Mouse (Mus musculus) layer of hippocampus, postnatal 36 days (tissue): ENCODE measurements around the gene Rpl18a. TPM values are rescaled to one million over a fixed set of nuclear protein-coding genes. Genes with fewer than 3 reads are reported as not detected.
A peak's percentile ranks its signal among the peaks of the same experiment; 100 is the strongest.
"Not testable (repeated sequence)": the region's sequence is repeated elsewhere in the genome, so short reads cannot be mapped to it uniquely, and the experiment has no call there.

Experiments used
- DNase-seq, 2 experiments: peaks; one replicate each; pipeline ENCODE4 v3.0.0; 2022
- total RNA-seq, 2 experiments: library from RNA; stranded (reverse); gene quantifications; 2 replicates each; pipeline ENCODE4 v1.2.3; 2021

The Rpl18a gene
- total RNA-seq, 2 experiments from 2014 or later: 659 to 685 TPM

DNA sequence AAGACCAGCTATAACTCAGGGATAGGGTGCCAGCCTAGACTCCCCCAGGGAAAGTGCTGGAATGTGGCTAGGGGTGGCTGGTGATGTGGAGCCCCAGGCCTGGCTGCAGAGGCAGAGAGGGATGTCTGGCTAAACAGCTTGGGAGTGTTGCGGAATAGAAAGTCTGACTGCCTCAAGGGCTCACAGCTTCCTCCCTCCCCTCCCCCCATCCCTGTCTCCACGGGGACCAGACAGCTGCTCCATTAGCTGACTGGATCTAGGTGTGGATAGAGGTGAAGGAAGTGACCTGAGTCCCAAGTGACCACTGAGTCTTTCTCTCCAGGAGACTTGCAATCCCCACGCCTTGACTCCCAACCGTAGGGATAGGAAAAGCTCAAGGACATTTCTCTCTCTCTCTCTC lies 5.9 kb upstream of the Rpl18a start:
- DNase-seq: no peak

DNA sequence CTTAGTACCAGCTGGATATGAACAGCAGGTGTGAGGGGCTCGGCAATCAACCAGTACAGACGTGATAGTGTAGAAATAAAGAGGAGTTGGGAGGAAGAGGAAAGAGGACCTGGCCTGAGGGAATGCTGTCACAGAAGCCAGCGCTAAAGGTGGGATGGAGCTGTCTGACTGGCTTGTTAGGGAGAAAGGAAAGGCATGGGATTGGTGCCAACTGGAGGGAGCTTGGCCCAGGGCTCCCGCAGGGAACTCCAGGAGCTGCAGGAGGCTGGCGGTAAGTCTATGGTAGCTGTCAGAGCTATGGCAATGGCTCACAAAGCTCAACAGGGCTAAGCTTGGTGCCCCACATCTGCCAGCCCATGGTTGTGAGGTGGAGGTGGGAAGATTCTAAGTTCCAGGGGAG lies 5.0 kb upstream of the Rpl18a start:
- DNase-seq: no peak

DNA sequence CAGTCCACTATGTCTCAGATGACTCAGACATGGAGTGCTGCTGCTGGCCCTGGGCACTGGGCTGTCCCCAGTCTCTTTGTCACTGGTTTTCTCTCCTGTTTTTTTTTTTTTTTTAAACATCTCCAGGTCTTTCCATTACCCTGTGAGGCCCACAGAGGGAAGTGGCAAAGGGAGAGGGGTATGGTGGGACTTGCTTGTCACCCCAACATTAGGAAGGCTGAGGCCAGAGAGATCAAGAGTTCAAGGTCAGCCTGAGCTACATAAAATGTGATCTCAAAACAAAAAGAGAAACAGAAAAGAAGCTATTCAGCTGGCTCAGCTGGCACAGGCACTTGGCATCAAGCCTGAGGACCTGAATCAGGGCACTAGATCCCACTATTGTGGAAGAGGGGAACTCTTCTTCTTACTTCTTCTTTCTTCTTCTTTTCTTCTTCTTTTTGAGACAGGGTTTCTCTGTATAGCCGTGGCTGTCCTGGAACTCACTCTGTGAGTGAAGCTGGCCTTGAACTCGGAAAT lies 3.7 kb upstream of the Rpl18a start:
- DNase-seq: no peak

DNA sequence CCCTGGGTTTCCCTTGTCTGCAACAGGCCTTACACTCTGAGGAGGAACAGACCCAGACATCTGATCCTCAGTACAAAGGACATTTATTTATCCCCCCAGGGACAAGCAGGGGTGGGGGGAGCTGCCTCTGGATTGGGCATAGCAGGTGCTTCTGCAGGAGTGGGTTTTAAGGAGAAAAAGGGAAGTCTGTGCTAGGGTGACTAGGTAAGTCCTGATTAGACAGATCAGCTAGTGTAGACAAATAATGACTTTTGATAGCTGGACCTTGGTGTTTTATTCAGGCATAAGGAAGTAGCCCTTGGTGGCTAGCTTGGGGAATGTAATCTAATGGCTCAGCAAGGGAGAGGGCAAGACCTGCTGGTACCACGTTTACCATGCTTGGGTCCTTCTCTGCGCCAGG lies 2.0 kb upstream of the Rpl18a start:
- DNase-seq: no peak

DNA sequence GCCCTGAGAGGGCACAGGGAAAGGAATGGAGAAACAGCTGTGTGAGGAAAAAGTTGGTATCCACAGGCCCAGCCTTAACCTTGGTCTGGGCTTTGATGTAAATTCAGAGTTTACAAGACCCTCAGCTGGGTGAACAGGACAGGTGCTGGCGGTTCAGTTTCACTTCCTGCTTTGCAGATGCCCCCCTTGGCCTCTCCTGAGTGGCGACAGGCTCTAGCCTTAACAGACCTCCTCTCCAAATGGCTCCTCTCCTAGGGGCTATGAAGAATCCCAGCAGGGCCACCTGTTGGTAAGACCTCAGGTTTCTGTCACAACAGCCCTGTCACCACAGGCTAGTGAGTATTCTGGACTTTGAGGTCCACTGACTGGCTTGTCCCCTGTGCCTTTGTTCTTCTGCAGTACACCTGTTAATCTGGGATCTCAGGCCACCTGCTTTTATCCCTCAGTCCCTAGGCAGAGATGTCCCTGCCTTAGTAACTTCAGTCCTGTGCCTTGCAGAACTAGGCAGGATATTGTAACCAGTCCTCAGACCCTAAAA lies 1.5 kb upstream of the Rpl18a start:
- DNase-seq: no peak

DNA sequence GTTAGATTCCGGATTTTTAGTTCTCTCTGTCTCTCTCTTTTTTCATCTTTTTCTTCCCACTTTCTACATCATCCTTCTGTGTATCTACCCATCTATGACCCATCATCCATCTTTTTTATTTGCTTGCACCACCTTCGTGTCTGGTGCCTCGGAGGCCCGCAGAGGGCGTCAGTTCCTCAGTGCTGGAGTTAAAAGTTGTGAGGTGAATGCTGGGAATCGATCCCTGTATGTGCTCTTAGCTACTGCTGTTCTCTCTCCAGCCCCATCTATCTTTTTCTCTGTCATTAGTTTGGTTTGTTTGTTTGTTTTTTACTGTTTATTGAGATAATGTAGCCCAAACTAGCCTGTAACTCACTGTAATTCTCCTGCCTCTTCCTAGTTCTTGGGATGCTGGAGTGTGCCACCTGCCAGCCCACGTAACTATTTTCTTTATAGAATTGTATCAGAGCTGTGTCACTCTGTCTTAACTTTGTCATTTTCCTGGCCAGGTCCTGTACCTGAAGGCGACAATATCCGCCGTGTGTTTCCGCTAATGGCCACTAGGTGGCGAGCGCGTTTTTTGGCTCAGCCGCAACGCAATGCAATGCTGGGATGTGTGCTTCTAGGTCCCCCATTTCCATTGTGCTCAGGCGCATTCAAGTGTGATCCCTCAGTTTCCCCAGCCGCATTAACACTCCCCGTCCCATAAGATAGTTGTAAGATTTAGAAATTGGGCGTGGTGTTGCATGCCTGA lies 635 bp upstream of the Rpl18a start:
- peak; percentile 79 to 87 for DNase-seq

DNA sequence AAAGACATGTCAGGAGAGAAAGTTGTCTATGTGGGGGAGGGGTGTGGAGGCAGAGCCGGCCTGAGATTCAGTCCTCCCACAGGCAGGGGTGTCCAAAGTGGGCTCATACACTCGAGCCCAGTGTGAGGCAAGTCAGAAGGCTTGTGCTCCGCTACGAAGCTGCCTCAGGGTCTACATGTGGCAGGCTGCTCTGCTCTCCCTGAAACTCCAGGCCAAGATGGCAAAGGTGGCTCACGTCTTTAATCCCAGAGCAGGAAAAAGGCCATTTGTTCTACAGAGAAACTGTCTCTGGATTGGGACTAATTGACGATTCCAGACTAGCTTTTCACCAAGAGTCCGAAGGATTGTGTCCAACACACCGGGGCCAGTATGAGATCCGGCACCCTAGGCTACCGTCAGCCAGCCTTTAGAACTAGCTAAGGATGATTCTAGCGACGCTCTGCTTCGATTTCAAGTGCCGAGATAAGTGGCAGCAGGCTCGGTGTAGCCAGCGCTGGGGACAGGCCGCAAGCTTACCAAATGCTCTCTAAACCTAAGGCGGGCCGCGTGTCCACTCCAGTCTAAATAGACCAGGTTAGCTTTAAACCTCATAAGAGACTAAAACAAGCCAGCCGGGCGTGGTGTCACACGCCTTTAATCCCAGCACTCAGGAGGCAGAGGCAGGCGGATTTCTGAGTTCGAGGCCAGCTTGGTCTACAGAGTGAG lies 744 bp downstream of the Rpl18a start:
- no peak for DNase-seq

DNA sequence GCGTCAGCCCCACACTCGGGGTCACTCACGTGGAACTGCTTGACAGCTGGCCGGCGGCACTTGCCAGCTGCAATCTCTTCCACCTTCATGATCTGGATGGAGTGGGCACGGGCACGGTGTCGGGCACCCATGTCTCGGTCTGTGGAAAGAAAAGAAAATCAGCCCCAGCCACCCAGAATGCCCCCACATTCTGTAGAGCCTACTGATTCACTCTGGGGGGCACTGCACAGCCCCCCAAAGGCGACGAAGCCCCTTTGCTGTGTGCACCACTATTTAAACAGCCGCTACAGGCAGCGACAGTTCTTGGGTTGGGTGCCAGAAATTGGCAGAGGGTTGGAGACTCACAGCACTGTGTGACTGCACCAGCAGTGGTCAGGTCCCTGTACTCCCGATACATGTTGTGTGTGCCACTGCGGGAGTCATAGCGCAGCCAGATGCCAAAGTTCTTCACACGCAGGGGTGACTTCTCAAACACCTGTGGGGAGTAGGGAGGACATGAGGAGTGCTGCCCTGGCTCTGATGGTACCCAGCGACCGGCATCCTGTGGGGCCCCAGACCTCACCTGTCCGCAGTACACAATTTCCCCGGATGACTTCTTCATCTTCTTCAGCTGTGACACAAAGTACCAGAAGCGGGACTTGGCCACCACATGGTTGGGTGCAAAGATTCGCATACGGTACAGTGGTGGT lies 1.5 kb downstream of the Rpl18a start:
- DNase-seq: not testable (repeated sequence)

DNA sequence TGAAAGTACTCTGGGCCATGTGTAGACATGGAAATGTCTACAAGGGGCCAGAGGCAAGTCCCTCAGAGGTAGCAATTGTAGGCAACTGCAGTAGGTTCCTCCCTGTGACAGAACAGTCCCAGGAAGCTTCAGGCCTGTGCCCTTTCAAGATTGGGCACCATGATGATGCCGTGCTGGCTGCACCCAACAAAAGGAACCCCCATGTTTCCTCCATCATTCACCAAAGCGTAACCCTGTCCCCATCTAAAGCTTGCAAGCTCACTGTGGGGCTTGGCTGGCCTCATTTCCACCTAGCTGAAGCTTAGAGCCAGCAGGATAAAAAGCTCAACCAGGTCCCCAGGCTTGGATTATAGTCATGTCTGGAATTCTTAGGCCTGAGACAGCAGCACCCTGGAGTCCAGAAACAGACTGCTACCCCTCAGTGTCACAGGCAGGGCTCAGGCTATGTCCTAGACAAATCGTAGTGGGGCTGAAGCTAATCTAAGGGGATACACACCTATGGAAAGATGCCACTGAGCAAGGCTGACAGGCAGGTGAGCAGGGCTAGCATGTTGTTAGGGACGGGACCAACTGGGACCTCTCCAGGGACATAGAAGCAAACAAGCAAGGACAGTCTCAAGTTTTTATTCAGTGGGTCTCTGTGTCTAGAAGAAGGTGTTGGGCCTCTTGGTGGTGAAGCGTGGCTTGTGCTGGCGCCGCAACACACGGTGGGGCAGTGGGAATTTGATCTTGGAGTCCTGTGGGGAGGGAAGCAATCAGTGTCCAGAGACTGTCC lies 2.3 kb downstream of the Rpl18a start:
- DNase-seq: no peak

DNA sequence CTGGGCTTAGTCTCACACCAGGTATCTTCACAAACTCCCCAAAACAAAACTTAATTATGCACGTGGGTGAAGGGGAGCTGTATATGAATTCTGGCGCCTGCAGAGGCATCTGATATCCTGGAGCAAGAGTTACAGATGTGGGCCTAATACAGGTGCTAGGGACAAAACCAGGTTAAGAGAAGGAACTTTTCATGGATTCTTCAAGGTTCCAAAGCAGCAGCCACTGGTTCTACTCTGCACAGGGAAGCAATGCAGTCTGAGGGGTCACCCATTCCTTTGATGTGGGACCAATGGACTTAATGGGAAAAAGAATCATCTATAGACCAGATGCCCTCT lies 2.9 kb downstream of the Rpl18a start:
- DNase-seq: no peak

DNA sequence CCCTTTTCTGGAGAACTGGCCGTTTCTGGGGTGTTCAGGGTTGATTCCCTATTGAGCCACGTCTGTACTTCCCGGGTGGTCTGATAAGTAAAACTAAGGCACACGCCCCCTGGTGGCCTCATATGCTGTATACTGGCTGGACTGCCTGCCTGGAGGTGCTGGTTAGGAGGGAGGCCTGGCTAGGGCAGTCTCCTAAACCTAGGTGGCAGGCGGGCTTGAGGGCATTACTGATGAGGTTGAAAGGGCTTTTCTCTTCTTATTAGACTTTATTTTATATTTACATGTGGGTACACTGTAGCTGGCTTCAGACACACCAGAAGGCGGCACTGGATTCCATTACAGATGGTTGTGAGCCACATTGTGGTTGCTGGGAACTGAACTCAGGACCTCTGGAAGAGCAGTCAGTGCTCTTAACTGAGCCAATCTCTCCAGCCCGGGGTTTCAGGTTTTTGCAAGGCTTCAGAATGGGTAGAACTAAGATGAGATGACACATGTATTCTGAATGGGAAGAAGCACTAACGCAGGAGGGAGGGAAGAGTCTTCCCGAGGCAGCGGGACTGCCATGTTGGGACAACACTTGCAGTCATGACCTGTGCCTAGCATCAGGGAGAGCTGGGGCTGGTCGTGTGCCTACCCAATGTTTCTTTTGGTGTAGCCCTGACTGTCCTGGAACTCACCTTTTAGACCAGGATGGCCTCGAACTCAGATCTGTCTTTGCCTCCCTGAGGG lies 3.4 kb downstream of the Rpl18a start:
- DNase-seq: peak in 1 of 2 experiments; percentile 43

DNA sequence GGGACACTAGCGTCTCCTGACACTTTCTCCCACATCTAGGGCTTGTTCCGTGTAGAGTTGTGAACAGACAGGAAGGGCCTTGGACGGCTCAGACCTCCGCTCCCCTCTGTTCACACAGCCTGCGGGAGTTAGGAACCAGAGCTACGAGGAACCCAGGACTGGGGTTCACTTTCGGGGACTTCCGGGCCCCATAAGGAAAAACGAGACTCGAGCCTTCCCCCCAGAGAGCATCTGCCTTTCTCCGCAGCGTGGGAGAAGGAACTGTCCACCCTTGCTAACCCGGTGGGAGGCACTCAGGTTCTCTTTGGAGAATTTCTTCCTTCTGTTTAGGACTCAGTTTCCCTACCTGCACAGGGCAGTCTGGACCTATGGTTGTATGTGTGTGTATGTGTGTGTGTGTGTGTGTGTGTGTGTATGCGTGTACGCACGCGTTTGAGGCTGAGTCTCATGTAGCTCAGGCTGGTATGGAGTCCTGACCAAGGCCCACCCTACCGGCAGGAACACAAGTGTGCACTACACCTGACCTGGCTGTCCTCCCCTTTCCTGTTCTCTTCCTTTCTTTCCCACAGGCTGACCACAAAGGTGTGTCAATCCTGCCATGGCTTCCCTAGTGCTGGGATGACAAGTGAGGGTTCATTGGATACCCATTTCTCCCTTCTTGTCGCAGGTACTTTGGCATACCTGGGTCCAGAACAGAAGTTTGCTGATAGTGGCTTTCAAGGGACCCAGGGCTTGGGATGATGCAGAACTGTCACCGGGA lies 4.1 kb downstream of the Rpl18a start:
- DNase-seq: no peak

DNA sequence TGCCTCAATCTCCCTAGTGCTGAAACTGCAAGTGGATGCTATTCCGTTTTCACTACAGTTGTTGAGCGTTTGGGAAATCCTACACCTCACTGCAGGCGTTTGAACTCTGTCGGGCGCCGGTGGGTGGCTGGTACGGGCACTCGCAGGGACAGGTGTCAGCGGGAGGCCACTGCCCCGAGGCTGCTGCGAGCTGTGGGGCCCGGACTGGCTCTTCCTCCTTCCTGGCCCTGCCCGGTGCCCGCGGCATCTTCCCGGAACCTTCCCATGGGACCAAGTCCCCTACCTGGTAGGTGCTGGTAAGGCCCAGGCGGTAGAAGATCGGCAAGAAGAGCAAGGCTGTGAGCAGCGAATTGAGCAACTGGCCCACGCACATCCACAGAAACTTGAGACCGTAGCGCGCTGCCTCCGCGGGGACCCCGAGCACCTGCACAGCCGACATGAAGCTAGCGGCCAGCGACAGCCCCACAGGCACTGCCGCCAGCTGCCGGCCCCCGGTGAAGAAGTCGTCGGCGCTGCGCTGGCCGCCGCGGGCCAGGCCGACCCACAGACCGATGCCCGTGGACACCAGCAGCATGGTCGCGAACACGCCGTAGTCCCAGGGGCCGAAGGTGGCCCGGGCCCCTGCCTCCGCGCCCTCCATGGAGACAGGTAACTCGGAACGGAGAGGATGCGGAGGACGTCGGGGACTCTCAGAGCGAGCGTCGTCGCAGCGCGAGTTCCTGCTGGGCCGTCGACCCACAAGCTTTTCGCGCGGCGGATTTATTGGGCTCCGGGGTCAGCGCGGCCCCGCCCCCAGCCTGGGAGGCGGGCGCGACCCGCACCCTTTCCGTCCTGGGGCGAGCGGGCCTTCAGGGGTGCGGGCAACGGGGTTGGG lies 5.0 kb downstream of the Rpl18a start, which contains the start of gene Slc5a5:
TSS of gene Slc5a5 (minus strand) at position 736 of the 874 bp plus-strand sequence.
- DNase-seq: no peak

DNA sequence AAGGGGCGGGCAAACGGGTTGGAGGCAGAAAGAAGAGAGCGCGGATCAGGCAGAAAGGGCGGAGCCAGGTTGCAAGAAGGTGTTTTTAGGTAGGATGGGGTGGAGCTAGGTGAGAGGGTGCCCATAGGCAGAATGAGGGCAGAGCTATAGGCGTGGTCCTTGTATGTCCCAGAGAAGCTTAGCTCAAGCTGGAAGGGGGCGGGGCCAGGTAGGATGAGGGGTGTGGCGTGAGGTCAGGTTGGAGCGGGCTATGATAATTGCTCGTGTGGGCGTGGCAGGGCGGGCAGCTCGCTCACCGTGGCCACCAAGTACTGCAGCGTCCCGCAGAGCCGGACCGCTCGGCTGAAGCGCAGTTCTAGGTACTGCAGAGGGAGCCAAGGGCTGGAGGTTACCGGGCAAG lies 5.9 kb downstream of the Rpl18a start:
- no peak for DNase-seq

DNA sequence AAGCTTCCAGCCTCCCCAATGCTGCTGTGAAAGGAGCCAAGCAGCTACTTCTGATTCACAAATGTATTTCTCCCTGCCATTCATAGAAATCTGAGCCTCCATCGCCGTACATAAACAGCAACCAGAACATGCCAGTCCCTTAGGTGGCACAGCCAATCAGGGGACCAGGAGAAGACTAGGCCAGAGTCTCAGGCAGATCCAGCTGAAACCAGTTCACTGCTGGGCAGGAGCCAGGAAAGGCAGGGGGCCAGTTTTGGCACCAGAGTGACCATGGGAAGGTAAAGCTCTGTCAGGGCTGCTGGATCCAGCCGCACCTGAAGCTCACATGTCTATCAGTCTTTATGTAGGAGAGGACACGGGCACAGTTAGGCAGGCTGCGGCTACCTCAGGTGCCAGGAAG lies 6.6 kb downstream of the Rpl18a start:
- no peak for DNase-seq

DNA sequence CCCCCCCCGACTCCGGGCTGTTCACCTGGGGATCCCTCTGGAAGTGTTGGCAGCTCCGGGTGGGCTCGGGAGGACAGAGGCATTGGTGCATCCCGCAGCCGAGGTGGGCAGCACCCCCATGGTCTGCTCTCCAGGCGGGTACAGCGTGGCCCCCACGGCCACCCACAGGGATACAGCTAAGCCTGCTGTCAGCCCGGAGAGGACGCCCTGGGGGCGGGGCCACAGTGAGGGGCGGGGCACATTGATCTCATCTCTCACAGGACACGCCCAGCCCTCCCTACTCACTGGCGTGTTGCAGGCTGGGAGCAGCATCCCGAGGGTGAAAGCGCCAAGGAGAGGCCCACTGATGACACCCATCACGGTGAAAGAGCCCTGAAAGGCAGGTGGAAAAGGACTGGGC lies 9.5 kb downstream of the Rpl18a start:
- no peak for DNase-seq

DNA sequence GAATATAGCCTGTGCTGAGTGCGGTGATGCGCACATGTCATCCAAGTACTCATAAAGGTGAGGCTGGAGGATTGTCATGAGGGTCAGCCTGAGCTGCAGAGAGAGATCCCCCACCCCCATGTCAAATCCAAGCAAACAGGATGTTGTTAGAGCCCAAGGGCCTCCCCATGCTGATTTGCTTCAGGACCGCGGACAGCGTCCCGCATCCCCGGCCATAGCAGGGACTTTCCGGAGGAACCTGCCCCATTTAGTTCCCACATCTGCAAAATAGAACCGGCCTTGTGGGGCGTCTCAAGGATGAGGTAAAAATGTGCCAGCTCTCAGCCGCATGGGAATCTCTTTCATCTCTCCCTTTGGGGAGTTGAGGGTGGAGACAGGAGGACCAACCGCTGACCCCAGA lies 11.6 kb downstream of the Rpl18a start:
- DNase-seq: no peak

DNA sequence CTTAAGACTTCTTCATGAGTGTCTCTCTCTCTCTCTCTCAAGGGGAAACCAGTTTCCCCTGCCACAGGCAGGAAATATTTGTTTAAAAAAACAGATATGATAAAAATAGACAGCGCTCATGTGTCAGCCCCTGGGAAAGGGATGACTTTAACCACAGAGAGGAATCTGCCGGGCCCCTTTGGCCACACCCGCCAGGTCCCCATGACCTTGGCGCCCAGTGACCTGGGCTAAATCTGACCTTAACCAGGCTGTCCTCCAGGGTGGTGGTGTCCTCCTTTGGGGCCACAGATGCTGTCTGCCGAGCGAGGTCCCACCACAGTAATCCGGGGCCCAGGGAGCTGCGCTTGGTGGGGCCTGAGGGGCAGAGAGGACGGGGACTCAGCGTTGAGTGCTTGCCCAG lies 12.5 kb downstream of the Rpl18a start:
- DNase-seq: no peak

DNA sequence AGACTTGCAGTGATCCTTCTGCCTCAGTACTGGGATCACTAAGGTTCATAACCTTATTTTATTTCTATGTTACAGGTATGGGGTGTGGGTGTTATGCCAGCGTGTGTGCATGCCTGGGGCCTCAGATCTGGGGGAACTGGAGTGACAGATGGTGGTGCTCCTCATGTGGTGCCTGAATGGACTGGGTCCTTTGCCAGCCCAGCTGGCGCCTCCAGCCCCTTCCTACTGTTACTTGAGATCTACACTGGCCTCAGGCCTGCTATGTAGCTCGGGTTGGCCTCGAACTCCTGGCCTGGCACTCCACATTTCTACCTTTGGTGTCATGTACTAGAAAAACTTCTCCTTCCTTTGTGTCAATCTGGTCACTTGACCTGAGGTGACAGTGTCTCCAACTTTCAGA lies 13.0 kb downstream of the Rpl18a start:
- DNase-seq: no peak

DNA sequence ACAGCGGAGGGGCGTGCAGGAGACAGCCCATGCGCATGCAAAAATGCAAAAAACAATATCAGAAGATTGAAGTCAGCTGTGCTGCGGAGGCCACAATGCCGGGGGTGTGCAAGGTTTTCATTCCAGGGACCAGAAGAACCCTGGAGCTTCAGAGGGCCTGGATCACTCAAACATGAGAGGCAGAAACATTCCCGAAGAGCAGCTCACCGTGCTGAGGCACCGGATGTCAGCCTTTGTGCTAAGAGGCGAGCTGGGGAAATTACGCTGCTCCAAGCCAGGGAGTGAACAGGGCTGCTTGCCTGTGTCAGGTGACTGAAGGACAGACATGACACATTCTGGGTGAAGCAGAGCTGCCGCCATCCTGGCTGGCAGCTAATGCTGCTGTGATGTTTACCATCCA lies 16.7 kb downstream of the Rpl18a start:
- no peak for DNase-seq
